In genomic region chr6:89262958-89263357, GRCm38 (mm10) we compare ENCODE assay signal across 25 mouse cellular contexts.
DNase-seq lines count a peak whose midpoint lies in the region; ATAC-seq lines count a peak whose summit lies in the region.
"Had no signal": no experiment of that assay in that cellular context is flagged by ENCODE, and none has a peak within 500 bp of the region (broad histone marks: within the 10 kb centered on the region; RNA-seq: fewer than 3 reads in every experiment).

No protein-coding gene starts in this region.

- no peak overlapping the region for H3K27ac ChIP-seq in midbrain, embryonic 11.5 days (ENCODE audit: low read depth, low read length)
- no peak overlapping the region for H3K27ac ChIP-seq in midbrain, embryonic 10.5 days (replicated peaks)
- H3K27ac ChIP-seq in macrophage = peak overlapping the region; percentile 80
- H3K27ac ChIP-seq: embryonic facial prominence, embryonic 13.5 days; embryonic facial prominence, embryonic 15.5 days; forebrain, embryonic 10.5 days; forebrain, embryonic 12.5 days had no signal

- H3K27me3 ChIP-seq in midbrain, embryonic 11.5 days (ENCODE audit: control insufficient read depth, insufficient read depth, low read length) = no peaks in the 10 kb centered on the region
- no peaks in the 10 kb centered on the region for H3K27me3 ChIP-seq in midbrain, embryonic 10.5 days (ENCODE audit: low read depth, poor library complexity, severe bottlenecking)
- H3K27me3 ChIP-seq: embryonic facial prominence, embryonic 13.5 days; embryonic facial prominence, embryonic 15.5 days; forebrain, embryonic 12.5 days had no signal

- no peak overlapping the region for H3K9ac ChIP-seq in midbrain, embryonic 11.5 days (ENCODE audit: low read length)
- H3K9ac ChIP-seq: embryonic facial prominence, embryonic 13.5 days; embryonic facial prominence, embryonic 15.5 days; forebrain, embryonic 12.5 days had no signal

- no peaks in the 10 kb centered on the region for H3K9me3 ChIP-seq in midbrain, embryonic 11.5 days (ENCODE audit: control insufficient read depth, low read length)
- H3K9me3 ChIP-seq in midbrain, embryonic 10.5 days (replicated peaks) = no peaks in the 10 kb centered on the region
- H3K9me3 ChIP-seq: embryonic facial prominence, embryonic 13.5 days; embryonic facial prominence, embryonic 15.5 days; forebrain, embryonic 10.5 days; forebrain, embryonic 12.5 days had no signal

- no peak for ATAC-seq in midbrain, embryonic 11.5 days (ENCODE audit: low FRiP score)
- ATAC-seq: activated CD4-positive, CD25-positive, alpha-beta regulatory T cell, adult 4 months; forebrain, embryonic 14.5 days; forebrain, embryonic 16.5 days; Patski had no signal

- DNase-seq in midbrain, embryonic 11.5 days (ENCODE audit: low spot score, missing footprints) = peak; percentile 65
- DNase-seq in midbrain, embryonic 10.5 days (ENCODE audit: low spot score) = no peak
- DNase-seq in NIH3T3 (ENCODE audit: low read depth) = peak; percentile 12
- no peak for DNase-seq in B cell, adult 2 months
- DNase-seq in heart, postnatal 4 days = no peak
- DNase-seq: adrenal gland, adult 8-10 months; adrenal gland, postnatal 14 days; adrenal gland, postnatal 36 days; cerebellum, adult 11 months; cerebellum, adult 18-20 months; cerebellum, adult 8-10 months; cerebellum, adult 9-11 months; cerebellum, postnatal 14 days; cerebellum, postnatal 36 days; embryo, embryonic 11 days had no signal

- no peak overlapping the region for H3K4me3 ChIP-seq in midbrain, embryonic 11.5 days (ENCODE audit: low read depth, low read length)
- no peak overlapping the region for H3K4me3 ChIP-seq in midbrain, embryonic 10.5 days
- no peak overlapping the region for H3K4me3 ChIP-seq in macrophage (ENCODE audit: inconsistent target)
- H3K4me3 ChIP-seq: embryonic facial prominence, embryonic 13.5 days; embryonic facial prominence, embryonic 15.5 days; erythroblast, embryonic 14.5 days; forebrain, embryonic 10.5 days; forebrain, embryonic 12.5 days had no signal

- 62% methylated on average over 4 of the region's 4 CpGs for WGBS in midbrain, embryonic 11.5 days
- 83% methylated on average over 4 of the region's 4 CpGs for WGBS in midbrain, embryonic 10.5 days
- 87% methylated on average over 4 of the region's 4 CpGs for WGBS in macrophage (ENCODE audit: missing documents)

- H3K36me3 ChIP-seq in midbrain, embryonic 11.5 days (ENCODE audit: control insufficient read depth, insufficient read depth, low read length) = no peaks in the 10 kb centered on the region
- no peaks in the 10 kb centered on the region for H3K36me3 ChIP-seq in midbrain, embryonic 10.5 days
- no peaks in the 10 kb centered on the region for H3K36me3 ChIP-seq in macrophage (ENCODE audit: inconsistent target)
- H3K36me3 ChIP-seq: embryonic facial prominence, embryonic 13.5 days; embryonic facial prominence, embryonic 15.5 days; forebrain, embryonic 10.5 days; forebrain, embryonic 12.5 days had no signal

- H3K79me2 ChIP-seq in macrophage (ENCODE audit: inconsistent target) = no peaks in the 10 kb centered on the region

- no peak overlapping the region for H3K4me2 ChIP-seq in midbrain, embryonic 11.5 days
- H3K4me2 ChIP-seq: embryonic facial prominence, embryonic 13.5 days; embryonic facial prominence, embryonic 15.5 days; forebrain, embryonic 12.5 days had no signal

- H3K4me1 ChIP-seq in midbrain, embryonic 11.5 days (ENCODE audit: control insufficient read depth, insufficient read depth, low read length) = no peaks in the 10 kb centered on the region
- 0 out of 2 replicates have a peak, but pooled peaks cover 5% of the 10 kb centered on the region for H3K4me1 ChIP-seq in midbrain, embryonic 10.5 days
- H3K4me1 ChIP-seq: embryonic facial prominence, embryonic 13.5 days; embryonic facial prominence, embryonic 15.5 days; forebrain, embryonic 10.5 days; forebrain, embryonic 12.5 days had no signal

Comparison
In these comparisons a context has a peak if more than half of its experiments do, and no peak if none do; other contexts are left out.
1. DNase-seq: peak in midbrain, embryonic 11.5 days (single experiment) and NIH3T3 (single experiment); none in midbrain, embryonic 10.5 days (single experiment), B cell, adult 2 months (0 of 2) and heart, postnatal 4 days (single experiment).